Mouse (Mus musculus) heart, embryonic 13.5 days (tissue): Measurements from ENCODE around the gene Gm28961. TPM values are rescaled to one million over a fixed set of nuclear protein-coding genes. Genes with fewer than 3 reads are reported as not detected.
"Not testable (repeated sequence)": the region's sequence is repeated elsewhere in the genome, so short reads cannot be mapped to it uniquely, and the experiment has no call there.

Experiments used
- ATAC-seq: fragments of 200-750 bp; cut with Nextera tagmentation; 2 replicates; pipeline ENCODE4 v1.8.0; 2017; ENCODE audit warnings: moderate TSS enrichment; ENCODE audit not compliant: insufficient number of reproducible peaks, low FRiP score, low TSS enrichment; ENCODE audit errors: extremely low read depth
- H3K27ac ChIP-seq: fragments of 300-500 bp; sonication (generic); replicated peaks from 2 replicates; pipeline ENCODE4 v1.5.1; 2015; ENCODE audit warnings: moderate library complexity, mild to moderate bottlenecking, inconsistent platforms
- H3K27me3 ChIP-seq: fragments of 300-500 bp; sonication (generic); replicated peaks from 2 replicates; pipeline ENCODE4 v1.6.1; 2015; ENCODE audit warnings: mild to moderate bottlenecking, inconsistent platforms
- H3K36me3 ChIP-seq: fragments of 300-500 bp; sonication (generic); 2 replicates; pipeline ENCODE4 v1.6.1; 2015; ENCODE audit warnings: mild to moderate bottlenecking, inconsistent platforms
- H3K4me1 ChIP-seq: fragments of 300-500 bp; sonication (generic); 2 replicates; pipeline ENCODE4 v1.6.1; 2015; ENCODE audit warnings: inconsistent platforms
- H3K4me2 ChIP-seq: fragments of 300-500 bp; sonication (generic); 2 replicates; pipeline ENCODE4 v1.6.1; 2015; ENCODE audit warnings: inconsistent platforms, mild to moderate bottlenecking, moderate library complexity
- H3K4me3 ChIP-seq: fragments of 300-500 bp; sonication (generic); 2 replicates; pipeline ENCODE4 v1.5.1; 2015; ENCODE audit warnings: moderate library complexity, mild to moderate bottlenecking, inconsistent platforms
- H3K9ac ChIP-seq: fragments of 300-500 bp; sonication (generic); 2 replicates; pipeline ENCODE4 v1.6.1; 2015; ENCODE audit warnings: inconsistent platforms, mild to moderate bottlenecking, moderate library complexity
- H3K9me3 ChIP-seq: fragments of 300-500 bp; sonication (generic); 2 replicates; pipeline ENCODE4 v1.6.1; 2016; ENCODE audit warnings: inconsistent platforms
- WGBS: fragments of 180-500 bp; shearing (Covaris S2); methylation state at CpG from one replicate; pipeline ENCODE4 v1.1.7; 2015; ENCODE audit warnings: mixed read lengths; 5-methylcytosine and 5-hydroxymethylcytosine counted together
- polyA plus RNA-seq: library from polyadenylated mRNA; unstranded; fragments of >200 nt; fragmentation: Nextera tagmentation; extraction: Ambion mirVana; gene quantifications from 2 replicates; pipeline ENCODE4 v1.2.1, GENCODE M21; 2015

Gene Gm28961
- polyA plus RNA-seq: not detected in 2 replicates

DNA sequence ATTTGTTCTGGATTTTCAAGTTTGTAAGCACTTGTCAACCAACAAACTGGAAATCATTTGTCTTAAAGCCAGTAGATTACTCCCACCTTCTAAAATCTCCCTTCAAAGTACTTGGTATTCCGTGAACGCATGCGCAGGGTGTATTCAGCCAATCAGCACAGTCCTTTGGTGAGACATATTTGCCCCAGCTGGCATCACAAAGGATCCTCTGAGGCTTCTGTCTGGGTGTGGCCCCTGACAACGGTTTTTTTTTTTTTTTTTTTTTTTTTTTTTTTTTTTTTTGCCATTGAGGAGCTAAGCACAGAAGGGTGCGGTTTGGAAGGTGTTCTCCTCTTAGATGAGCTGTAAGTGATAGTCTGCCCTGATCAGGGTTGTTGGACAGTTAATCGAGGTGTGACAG, at the start of gene Gm28961:
Gm28961 (plus strand) TSS at position 301 of the 400 bp plus-strand sequence.
- H3K9ac ChIP-seq, H3K4me1 ChIP-seq, H3K9me3 ChIP-seq, H3K4me2 ChIP-seq, H3K36me3 ChIP-seq, ATAC-seq, H3K27ac ChIP-seq, H3K4me3 ChIP-seq, H3K27me3 ChIP-seq: not testable (repeated sequence)
- WGBS: no CpG with 5 or more reads among the region's 6 CpGs

Other genes starting within 250 kb of the Gm28961 start
- not detected in 2 replicates for gene Gm21943, start 172.0 kb upstream of the Gm28961 start, polyA plus RNA-seq